Mouse (Mus musculus) heart, postnatal 10 days (tissue): Measurements from ENCODE around the gene Trappc4. TPM values are rescaled to one million over a fixed set of nuclear protein-coding genes. Genes with fewer than 3 reads are reported as not detected.
"Not testable (repeated sequence)": the region's sequence is repeated elsewhere in the genome, so short reads cannot be mapped to it uniquely, and the experiment has no call there.

Experiments used
- DNase-seq, 2 experiments: peaks; one replicate each; pipeline ENCODE4 v3.0.0; 2021
- intact Hi-C: fragments of 180-260 bp; cut with DNase I; formaldehyde crosslinking; loops from one replicate; pipeline ENCODE4 v1.15.1; 2025
- microRNA-seq, 2 experiments: library from miRNA; unstranded; fragments of <30 nt; microRNA quantifications; one replicate each; pipeline ENCODE4 v1.2.0; 2022
- total RNA-seq, 2 experiments: library from RNA; stranded (reverse); gene quantifications; 2 replicates each; pipeline ENCODE4 v1.2.3; 2021

Gene Trappc4
- total RNA-seq, 2 experiments from 2014 or later = 34.8 to 42.5 TPM

DNA sequence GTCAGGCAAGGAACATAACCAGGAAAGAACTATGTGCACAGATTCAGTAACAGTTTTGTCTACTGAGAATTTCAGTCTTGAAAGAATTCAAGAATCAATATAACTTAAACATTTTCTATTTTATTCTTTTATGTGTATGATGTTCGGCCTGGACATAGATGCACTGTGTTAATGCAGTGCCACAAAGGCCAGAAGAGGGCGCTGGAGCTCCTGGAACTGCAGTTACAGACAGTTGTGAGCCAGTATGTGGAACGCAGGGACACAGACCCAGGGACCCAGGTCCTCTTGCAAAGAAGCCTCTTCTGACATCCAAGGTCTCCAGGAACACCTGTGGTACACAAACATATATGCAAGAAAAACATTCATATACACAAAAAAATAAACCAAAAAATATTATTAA is 42.9 kb downstream of the Trappc4 start:
- intact Hi-C loops = no loop called here
- DNase-seq = no peak

DNA sequence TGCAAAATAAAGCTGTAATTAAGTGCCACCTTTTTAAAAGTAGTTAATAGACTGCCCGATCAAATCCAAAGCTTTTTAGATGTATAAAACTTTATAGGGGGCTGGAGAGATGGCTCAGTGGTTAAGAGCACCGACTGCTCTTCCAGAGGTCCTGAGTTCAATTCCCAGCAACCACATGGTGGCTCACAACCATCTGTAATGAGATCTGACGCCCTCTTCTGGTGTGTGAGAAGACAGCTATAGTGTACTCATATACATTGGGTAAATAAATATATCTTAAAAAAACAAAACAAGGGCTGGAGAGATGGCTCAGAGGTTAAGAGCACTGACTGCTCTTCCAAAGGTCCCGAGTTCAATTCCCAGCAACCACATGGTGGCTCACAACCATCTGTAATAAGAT is 45.5 kb downstream of the Trappc4 start:
- DNase-seq, intact Hi-C loops: not testable (repeated sequence)

DNA sequence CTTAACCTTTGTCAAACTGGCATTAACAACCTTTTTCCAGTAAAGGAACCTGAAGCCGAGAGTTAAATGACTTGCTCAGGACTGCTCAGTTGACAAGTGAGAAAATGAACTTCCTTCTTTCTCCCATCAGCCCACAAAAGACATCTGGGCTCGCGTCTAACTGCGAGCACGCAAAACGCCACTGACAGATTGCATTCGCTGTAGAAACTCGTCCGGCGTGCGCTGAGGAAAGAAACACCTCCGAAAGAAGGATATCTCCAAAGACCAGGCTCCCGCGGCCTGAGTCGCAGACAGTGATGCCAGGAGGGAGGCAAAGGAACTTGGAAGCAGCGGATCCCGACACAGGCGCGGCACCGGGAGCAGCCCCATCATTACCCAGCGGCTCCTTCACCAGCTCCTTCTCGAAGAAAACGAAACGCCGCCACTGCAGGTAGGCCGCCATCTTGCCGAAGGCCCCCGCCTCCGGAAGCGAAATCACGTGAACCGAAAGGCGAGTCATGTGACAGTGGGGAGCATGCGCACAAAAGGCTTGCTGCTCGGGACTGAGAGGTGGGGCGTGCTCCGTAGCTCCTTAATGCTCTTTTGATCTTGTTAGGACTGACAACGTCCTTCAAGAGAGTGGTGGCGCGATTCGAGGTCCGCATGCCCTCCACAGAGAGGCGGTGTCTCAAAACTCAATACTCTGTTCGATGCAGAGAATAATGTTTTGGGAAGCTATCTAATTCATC is 46.0 kb downstream of the Trappc4 start, which contains the start of gene Vps11:
TSS of gene Vps11 (minus strand) at position 481 of the 728 bp plus-strand sequence.
- DNase-seq = peak; percentile 96 to 97
- intact Hi-C loops = no loop called here

DNA sequence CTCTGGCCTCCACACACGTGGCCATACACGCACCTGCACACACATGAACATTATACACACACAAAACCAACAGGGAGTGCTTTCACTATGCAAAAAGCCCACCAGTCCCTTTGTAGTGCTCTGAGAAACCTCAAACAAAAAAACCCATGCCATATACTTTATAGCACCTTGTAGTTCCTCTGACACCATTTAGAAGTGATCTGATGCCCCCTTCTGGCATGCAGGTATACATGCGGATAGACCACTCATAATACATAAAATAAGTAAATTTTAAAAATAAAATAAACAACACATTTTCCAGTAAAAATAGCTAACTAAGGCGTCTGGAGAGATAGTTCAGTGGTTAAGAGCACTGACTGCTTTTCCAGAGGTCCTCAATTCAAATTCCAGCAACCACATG is 50.2 kb downstream of the Trappc4 start:
- DNase-seq = peak; percentile 29 to 47
- intact Hi-C loops = loop anchor here (1.0 to 5.0 kb wide), 2 partner anchors 65 to 118 kb away; no protein-coding TSS in a partner anchor

Small RNA genes within 50 kb of the gene (microRNA-seq; reads per million reads assigned to microRNA genes)
- 0 to 1.7 reads per million in 2 experiments for gene Mir7085

Other genes starting within 250 kb of the Trappc4 start
- 10 to 100 TPM; 30.9 to 31.3 TPM for gene Cbl, start 173.6 kb downstream of the Trappc4 start, total RNA-seq
- not detected for gene Ccdc153, start 166.9 kb downstream of the Trappc4 start, total RNA-seq
- 1 to 10 TPM; 2.3 to 3.3 TPM for gene Pdzd3, start 156.1 kb downstream of the Trappc4 start, total RNA-seq
- gene Nlrx1, start 139.0 kb downstream of the Trappc4 start, total RNA-seq = 10 to 100 TPM; 14.9 to 18.3 TPM
- 1 to 10 TPM; 1.0 to 1.5 TPM for gene Abcg4, start 119.0 kb downstream of the Trappc4 start, total RNA-seq
- 10 to 100 TPM; 10.0 to 11.1 TPM for gene Hinfp, start 101.9 kb downstream of the Trappc4 start, total RNA-seq
- 10 to 100 TPM; 14.2 to 17.6 TPM for gene C2cd2l, start 87.3 kb downstream of the Trappc4 start, total RNA-seq
- 10 to 100 TPM; 21.1 to 25.2 TPM for gene Dpagt1, start 81.6 kb downstream of the Trappc4 start, total RNA-seq
- gene H2afx, start 72.9 kb downstream of the Trappc4 start, total RNA-seq = 10 to 100 TPM; 54.1 to 57.9 TPM
- 10 to 100 TPM; 54.2 to 55.2 TPM for gene Hmbs, start 63.4 kb downstream of the Trappc4 start, total RNA-seq
- 10 to 100 TPM; 22.4 to 22.8 TPM for gene Vps11, start 45.9 kb downstream of the Trappc4 start, total RNA-seq
- 10 to 100 TPM; 35.8 to 45.7 TPM for gene Hyou1, start 28.1 kb downstream of the Trappc4 start, total RNA-seq
- gene Slc37a4, start 10.7 kb downstream of the Trappc4 start, total RNA-seq = 10 to 100 TPM; 29.2 to 31.6 TPM
- gene Rps25, start 461 bp downstream of the Trappc4 start, total RNA-seq = 1,000 to 10,000 TPM; 1,003 to 1,015 TPM
- gene Ccdc84, start 11.0 kb upstream of the Trappc4 start, total RNA-seq = 10 to 100 TPM; 11.6 to 12.0 TPM
- gene Foxr1, start 33.5 kb upstream of the Trappc4 start, total RNA-seq = not detected
- gene Upk2, start 47.4 kb upstream of the Trappc4 start, total RNA-seq = not detected
- 10 to 100 TPM; 66.8 to 73.0 TPM for gene Bcl9l, start 75.2 kb upstream of the Trappc4 start, total RNA-seq
- under 1 TPM; 0.24 to 0.27 TPM for gene Cxcr5, start 154.3 kb upstream of the Trappc4 start, total RNA-seq
- gene Ddx6, start 197.3 kb upstream of the Trappc4 start, total RNA-seq = 100 to 1,000 TPM in 1 of 2 experiments, 10 to 100 TPM in 1; 96.2 to 104 TPM